Mouse (Mus musculus) liver, embryonic 11.5 days (tissue): Measurements from ENCODE around the gene Parp11. TPM values are rescaled to one million over a fixed set of nuclear protein-coding genes. Genes with fewer than 3 reads are reported as not detected.

Experiments
- ATAC-seq: fragments of 200-750 bp; cut with Nextera tagmentation; replicated peaks from 2 replicates; pipeline ENCODE4 v1.8.0; 2017; ENCODE audit warnings: moderate number of reproducible peaks, mild to moderate bottlenecking, moderate TSS enrichment, moderate library complexity; ENCODE audit not compliant: low FRiP score
- DNase-seq: peaks from one replicate; pipeline ENCODE4 v3.0.0-alpha.2; 2017; ENCODE audit warnings: low spot score
- H3K27ac ChIP-seq: fragments of 300-500 bp; sonication (generic); 2 replicates; pipeline ENCODE4 v1.5.1; 2014; ENCODE audit warnings: mild to moderate bottlenecking, low read depth, low read length, control low read depth
- H3K27me3 ChIP-seq: fragments of 300-500 bp; sonication (generic); replicated peaks from 2 replicates; pipeline ENCODE4 v1.6.1; 2014; ENCODE audit warnings: low read length, mixed read lengths; ENCODE audit not compliant: control insufficient read depth, insufficient read depth
- H3K36me3 ChIP-seq: fragments of 300-500 bp; sonication (generic); 2 replicates; pipeline ENCODE4 v1.6.1; 2014; ENCODE audit warnings: mild to moderate bottlenecking, low read length, moderate library complexity, mixed read lengths; ENCODE audit not compliant: control insufficient read depth, insufficient read depth
- H3K4me1 ChIP-seq: fragments of 300-500 bp; sonication (generic); replicated peaks from 2 replicates; pipeline ENCODE4 v1.6.1; 2014; ENCODE audit warnings: low read length, mixed read lengths; ENCODE audit not compliant: control insufficient read depth, insufficient read depth
- H3K4me2 ChIP-seq: fragments of 300-500 bp; sonication (generic); 2 replicates; pipeline ENCODE4 v1.6.1; 2014; ENCODE audit warnings: mild to moderate bottlenecking, control low read depth, moderate library complexity
- H3K4me3 ChIP-seq: fragments of 300-500 bp; sonication (generic); 2 replicates; pipeline ENCODE4 v1.5.1; 2014; ENCODE audit warnings: low read depth, low read length, control low read depth
- H3K9ac ChIP-seq: fragments of 300-500 bp; sonication (generic); 2 replicates; pipeline ENCODE4 v1.6.1; 2014; ENCODE audit warnings: low read depth, low read length, control low read depth
- H3K9me3 ChIP-seq: fragments of 300-500 bp; sonication (generic); 2 replicates; pipeline ENCODE4 v1.6.1; 2016; ENCODE audit warnings: low read length, inconsistent platforms, mixed read lengths; ENCODE audit not compliant: control insufficient read depth
- WGBS: fragments of 180-500 bp; shearing (Covaris S2); extraction: QIAGEN DNeasy Blood & Tissue Kit; methylation state at CpG from one replicate; pipeline ENCODE4 v1.1.7; 2014; 5-methylcytosine and 5-hydroxymethylcytosine counted together
- polyA plus RNA-seq: library from polyadenylated mRNA; unstranded; fragments of >200 nt; fragmentation: Nextera tagmentation; extraction: Ambion mirVana; gene quantifications from 2 replicates; pipeline ENCODE4 v1.2.1, GENCODE M21; 2014

Parp11 gene
- polyA plus RNA-seq, 1 experiment from 2014 or later, result 16.1 TPM

- DNase-seq (peak; percentile 92), ATAC-seq (peak; percentile 98)
- Histone ChIP-seq H3K27ac (peak overlapping the region; percentile 72), H3K27me3 (no peaks in the 10 kb centered on the region), H3K36me3 (no peaks in the 10 kb centered on the region), H3K4me1 (no peaks in the 10 kb centered on the region; the same call in 1 of the 2 replicates), H3K4me3 (peak overlapping the region; percentile 70), H3K4me2 (peak overlapping the region; percentile 77), H3K9me3 (no peaks in the 10 kb centered on the region), H3K9ac (peak overlapping the region; percentile 77)
- under 1% methylated on average over 64 of the region's 70 CpGs for WGBS
These were observed 7.0 kb downstream of the Parp11 start for GRCm38 (mm10) chr6:127453407-127454343.

- ATAC-seq (no peak), DNase-seq (no peak)
- peak overlapping the region; percentile 70 for H3K4me3 ChIP-seq
- peak overlapping the region; percentile 77 for H3K9ac ChIP-seq
- H3K9me3 ChIP-seq, result no peaks in the 10 kb centered on the region
- peak overlapping the region; percentile 77 for H3K4me2 ChIP-seq
- H3K36me3 ChIP-seq, result no peaks in the 10 kb centered on the region
- WGBS, result 41% methylated on average over 10 of the region's 10 CpGs
- H3K27me3 ChIP-seq, result no peaks in the 10 kb centered on the region
- H3K27ac ChIP-seq, result peak overlapping the region; percentile 72; the same call in 1 of the 2 replicates
- no peaks in the 10 kb centered on the region; the same call in 1 of the 2 replicates for H3K4me1 ChIP-seq
These were observed 7.7 kb downstream of the Parp11 start for GRCm38 (mm10) chr6:127454344-127454707.

GRCm38 (mm10) chr6:127454809-127455208 lies 8.2 kb downstream of the Parp11 start:
- WGBS, result 87% methylated on average over 6 of the region's 6 CpGs
- no peak overlapping the region for H3K9ac ChIP-seq
- H3K4me3 ChIP-seq, result peak overlapping the region; percentile 70; the same call in 1 of the 2 replicates

GRCm38 (mm10) chr6:127455440-127455839 lies 8.8 kb downstream of the Parp11 start:
- 87% methylated on average over 4 of the region's 4 CpGs for WGBS
- ATAC-seq (no peak), DNase-seq (no peak)
- H3K27me3 ChIP-seq, result no peaks in the 10 kb centered on the region
- H3K4me1 ChIP-seq, result no peaks in the 10 kb centered on the region; the same call in 1 of the 2 replicates
- no peaks in the 10 kb centered on the region for H3K9me3 ChIP-seq
- no peak overlapping the region for H3K9ac ChIP-seq
- H3K36me3 ChIP-seq, result no peaks in the 10 kb centered on the region
- no peak overlapping the region for H3K4me2 ChIP-seq
- no peak overlapping the region for H3K4me3 ChIP-seq
- H3K27ac ChIP-seq, result no peak overlapping the region

More at GRCm38 (mm10) chr6:127454809-127455208, 8.2 kb downstream of the Parp11 start:
- Histone ChIP-seq H3K4me1 (no peaks in the 10 kb centered on the region; the same call in 1 of the 2 replicates), H3K4me2 (peak overlapping the region; percentile 77), H3K27me3 (no peaks in the 10 kb centered on the region), H3K27ac (no peak overlapping the region), H3K9me3 (no peaks in the 10 kb centered on the region), H3K36me3 (no peaks in the 10 kb centered on the region)
- DNase-seq (no peak), ATAC-seq (no peak)

- H3K9ac ChIP-seq, result no peak overlapping the region
- H3K9me3 ChIP-seq, result no peaks in the 10 kb centered on the region
- H3K4me2 ChIP-seq, result no peak overlapping the region
- H3K27ac ChIP-seq, result no peak overlapping the region
- no peaks in the 10 kb centered on the region for H3K27me3 ChIP-seq
- no peaks in the 10 kb centered on the region; the same call in 1 of the 2 replicates for H3K4me1 ChIP-seq
- no peak overlapping the region for H3K4me3 ChIP-seq
- ATAC-seq (no peak), DNase-seq (no peak)
- WGBS, result 89% methylated on average over 2 of the region's 2 CpGs
- H3K36me3 ChIP-seq, result no peaks in the 10 kb centered on the region
These were observed 10.1 kb downstream of the Parp11 start for GRCm38 (mm10) chr6:127456769-127457168.

- H3K27me3 ChIP-seq, result no peaks in the 10 kb centered on the region
- ATAC-seq (no peak), DNase-seq (no peak)
- no peak overlapping the region for H3K27ac ChIP-seq
- H3K36me3 ChIP-seq, result no peaks in the 10 kb centered on the region
- 87% methylated on average over 2 of the region's 2 CpGs for WGBS
- no peak overlapping the region for H3K4me2 ChIP-seq
- no peak overlapping the region for H3K4me3 ChIP-seq
- H3K4me1 ChIP-seq, result no peaks in the 10 kb centered on the region
- no peak overlapping the region for H3K9ac ChIP-seq
- no peaks in the 10 kb centered on the region for H3K9me3 ChIP-seq
These were observed 13.1 kb downstream of the Parp11 start for GRCm38 (mm10) chr6:127459776-127460175.

GRCm38 (mm10) chr6:127461491-127461890 lies 14.9 kb downstream of the Parp11 start:
- Histone ChIP-seq H3K4me3 (no peak overlapping the region), H3K36me3 (no peaks in the 10 kb centered on the region), H3K27me3 (no peaks in the 10 kb centered on the region), H3K4me2 (no peak overlapping the region), H3K27ac (no peak overlapping the region), H3K4me1 (no peaks in the 10 kb centered on the region), H3K9ac (no peak overlapping the region), H3K9me3 (no peaks in the 10 kb centered on the region)
- DNase-seq (no peak), ATAC-seq (no peak)
- WGBS, result 82% methylated on average over 4 of the region's 4 CpGs

- H3K4me3 ChIP-seq, result no peak overlapping the region
- H3K27me3 ChIP-seq, result no peaks in the 10 kb centered on the region
- H3K4me1 ChIP-seq, result no peaks in the 10 kb centered on the region
- no peak for ATAC-seq
- H3K27ac ChIP-seq, result no peak overlapping the region
- no peaks in the 10 kb centered on the region for H3K36me3 ChIP-seq
- 88% methylated on average over 6 of the region's 6 CpGs for WGBS
- no peak overlapping the region for H3K9ac ChIP-seq
- no peaks in the 10 kb centered on the region for H3K9me3 ChIP-seq
- DNase-seq, result no peak
- H3K4me2 ChIP-seq, result no peak overlapping the region
These were observed 15.6 kb downstream of the Parp11 start for GRCm38 (mm10) chr6:127462251-127462650.
